Mouse (Mus musculus): Measurements from ENCODE around the gene Svep1. TPM values are rescaled to one million over a fixed set of nuclear protein-coding genes. Genes with fewer than 3 reads are reported as not detected.

Svep1 gene
- total and polyA plus RNA-seq, 2 experiments: 0.20 to 0.46 TPM

DNA sequence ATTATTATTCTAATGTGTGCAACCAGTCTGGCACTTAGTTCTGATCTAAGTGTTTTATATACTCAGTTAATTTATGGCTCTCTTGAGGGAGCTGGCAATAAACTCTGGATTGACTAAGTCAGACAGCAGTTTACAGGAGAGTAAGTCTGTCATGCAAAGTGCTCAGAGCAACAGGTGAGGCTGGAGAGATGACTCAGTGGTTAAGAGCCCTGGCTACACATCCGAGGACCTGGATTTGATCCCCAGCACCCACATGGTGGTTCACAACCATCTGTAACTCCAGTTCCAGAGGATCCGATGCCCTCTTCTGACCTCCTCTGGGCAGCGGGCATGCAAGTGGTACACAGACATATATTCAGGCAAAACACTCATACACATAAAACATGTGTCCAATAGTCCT lies 162.3 kb downstream of the Svep1 start:
- Histone ChIP-seq H3K27me3 (ENCODE audit: control insufficient read depth, insufficient read depth, low read length) (no peaks in the 10 kb centered on the region), H3K27ac (replicated peaks; ENCODE audit: insufficient read depth, low read depth, low read length) (no peak overlapping the region), H3K79me2 (ENCODE audit: control insufficient read depth, insufficient read depth, low read length) (no peaks in the 10 kb centered on the region), H3K36me3 (ENCODE audit: control insufficient read depth, insufficient read depth, low read length) (no peaks in the 10 kb centered on the region), H3K4me3 (ENCODE audit: insufficient read depth, low read depth, low read length) (no peak overlapping the region), H3K4me1 (ENCODE audit: control insufficient read depth, insufficient read depth, low read length) (no peaks in the 10 kb centered on the region), H3K9ac (ENCODE audit: low read depth, low read length) (no peak overlapping the region)
- WGBS: 98% methylated on average over 3 of the region's 3 CpGs
- TF ChIP-seq POLR2A (IDR thresholded peaks at IDR 0.05; ENCODE audit: extremely low read depth, insufficient read depth, low read length) (no peak), CTCF (IDR thresholded peaks at IDR 0.05; ENCODE audit: low read depth, low read length) (no peak)
- DNase-seq (ENCODE audit: extremely low read depth, low read depth, low spot score): no peak

DNA sequence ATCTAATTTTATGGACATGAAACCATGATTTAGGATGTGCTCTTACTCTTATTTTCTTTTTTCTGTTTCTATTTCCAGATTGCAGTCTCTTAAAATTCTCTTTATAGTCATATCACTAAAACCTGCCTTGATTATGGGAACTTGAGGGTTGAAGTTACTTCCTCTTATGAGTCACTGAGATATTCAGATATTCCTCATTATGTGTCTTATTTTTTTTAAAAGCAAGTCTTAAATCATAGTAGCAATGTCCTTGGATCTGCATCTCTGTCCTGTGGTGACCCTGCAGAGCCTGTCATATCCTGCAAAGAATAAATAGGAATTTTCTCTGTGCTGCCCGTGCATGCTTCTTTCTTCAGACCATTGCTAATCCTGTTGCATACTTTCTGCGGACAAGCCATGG lies 166.6 kb downstream of the Svep1 start:
- H3K36me3 ChIP-seq (ENCODE audit: control insufficient read depth, insufficient read depth, low read length): no peaks in the 10 kb centered on the region
- H3K9ac ChIP-seq (ENCODE audit: low read depth, low read length): no peak overlapping the region
- TF ChIP-seq POLR2A (IDR thresholded peaks at IDR 0.05; ENCODE audit: extremely low read depth, insufficient read depth, low read length) (no peak), CTCF (IDR thresholded peaks at IDR 0.05; ENCODE audit: low read depth, low read length) (no peak)

DNA sequence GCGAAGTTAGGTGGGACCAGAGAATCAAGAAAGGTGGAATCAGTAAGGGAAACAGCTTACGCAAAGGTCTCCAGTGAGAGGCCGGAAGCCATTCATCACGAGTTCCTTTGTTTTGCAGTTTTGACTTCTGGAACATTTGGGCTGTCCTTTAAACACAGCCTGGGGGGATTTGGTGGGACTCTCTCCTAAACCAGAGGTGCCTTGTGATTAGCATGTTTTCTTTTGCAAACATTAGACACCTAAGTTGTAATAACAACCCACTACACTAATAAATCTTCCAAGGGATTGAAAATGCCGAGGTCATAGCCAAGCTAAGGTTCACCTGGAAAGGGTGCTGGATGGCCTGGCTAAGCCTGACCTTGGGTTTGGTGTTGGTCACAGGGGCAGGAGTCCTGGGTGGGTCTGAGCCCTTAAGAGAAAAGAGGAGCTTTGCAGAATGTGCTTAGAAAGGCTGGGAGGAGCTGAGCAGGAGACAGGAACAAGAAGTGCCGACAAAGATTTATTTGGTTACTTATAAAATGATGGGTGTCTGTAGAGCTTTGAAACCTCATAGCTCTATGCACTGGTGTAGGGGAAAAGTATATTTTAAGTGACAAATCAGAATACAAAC lies 169.5 kb downstream of the Svep1 start:
- H3K4me1 ChIP-seq (ENCODE audit: control insufficient read depth, insufficient read depth, low read length): no peaks in the 10 kb centered on the region
- H3K36me3 ChIP-seq (ENCODE audit: control insufficient read depth, insufficient read depth, low read length): no peaks in the 10 kb centered on the region
- no peak overlapping the region for H3K9ac ChIP-seq (ENCODE audit: low read depth, low read length)
- no peak overlapping the region for H3K4me3 ChIP-seq (ENCODE audit: insufficient read depth, low read depth, low read length)
- no peak for DNase-seq (ENCODE audit: extremely low read depth, low read depth, low spot score)
- no peak for TF ChIP-seq POLR2A (IDR thresholded peaks at IDR 0.05; ENCODE audit: extremely low read depth, insufficient read depth, low read length)
- TF ChIP-seq CTCF (IDR thresholded peaks at IDR 0.05; ENCODE audit: low read depth, low read length): no peak
- WGBS: 85% methylated on average over 6 of the region's 6 CpGs
- no peak overlapping the region for H3K27ac ChIP-seq (replicated peaks; ENCODE audit: insufficient read depth, low read depth, low read length)
- no peaks in the 10 kb centered on the region for H3K27me3 ChIP-seq (ENCODE audit: control insufficient read depth, insufficient read depth, low read length)
- no peaks in the 10 kb centered on the region for H3K79me2 ChIP-seq (ENCODE audit: control insufficient read depth, insufficient read depth, low read length)

More for the DNA sequence above, 166.6 kb downstream of the Svep1 start:
- Histone ChIP-seq H3K27ac (replicated peaks; ENCODE audit: insufficient read depth, low read depth, low read length) (no peak overlapping the region), H3K4me3 (ENCODE audit: insufficient read depth, low read depth, low read length) (no peak overlapping the region), H3K79me2 (ENCODE audit: control insufficient read depth, insufficient read depth, low read length) (no peaks in the 10 kb centered on the region), H3K4me1 (ENCODE audit: control insufficient read depth, insufficient read depth, low read length) (no peaks in the 10 kb centered on the region), H3K27me3 (ENCODE audit: control insufficient read depth, insufficient read depth, low read length) (no peaks in the 10 kb centered on the region)
- 88% methylated on average over 2 of the region's 2 CpGs for WGBS
- DNase-seq (ENCODE audit: extremely low read depth, low read depth, low spot score): no peak

DNA sequence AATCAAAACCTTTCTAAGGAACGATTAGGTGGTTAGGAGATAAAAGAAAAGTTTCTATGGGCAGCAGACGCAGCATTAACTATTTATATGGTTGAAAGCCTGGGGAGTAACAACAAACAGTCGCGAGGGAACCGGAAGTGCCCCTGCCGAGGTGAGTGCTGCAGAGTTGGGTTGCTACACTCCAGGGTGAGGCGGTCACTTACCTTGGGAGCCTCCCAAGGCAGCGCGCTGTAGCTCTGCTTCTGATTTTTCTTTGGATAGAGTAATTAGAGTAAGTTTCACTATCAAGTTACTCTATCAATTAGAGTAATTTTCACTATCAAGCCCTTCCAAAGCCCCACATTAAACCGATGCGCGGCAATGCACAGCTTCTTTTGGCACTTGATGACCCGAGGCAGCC lies 172.0 kb downstream of the Svep1 start:
- H3K36me3 ChIP-seq (ENCODE audit: control insufficient read depth, insufficient read depth, low read length): no peaks in the 10 kb centered on the region
- no peak overlapping the region for H3K27ac ChIP-seq (replicated peaks; ENCODE audit: insufficient read depth, low read depth, low read length)
- H3K4me1 ChIP-seq (ENCODE audit: control insufficient read depth, insufficient read depth, low read length): no peaks in the 10 kb centered on the region
- WGBS: 32% methylated on average over 13 of the region's 13 CpGs
- no peaks in the 10 kb centered on the region for H3K27me3 ChIP-seq (ENCODE audit: control insufficient read depth, insufficient read depth, low read length)
- no peak for TF ChIP-seq CTCF (IDR thresholded peaks at IDR 0.05; ENCODE audit: low read depth, low read length)
- TF ChIP-seq POLR2A (IDR thresholded peaks at IDR 0.05; ENCODE audit: extremely low read depth, insufficient read depth, low read length): no peak
- DNase-seq (ENCODE audit: extremely low read depth, low read depth, low spot score): no peak
- H3K9ac ChIP-seq (ENCODE audit: low read depth, low read length): no peak overlapping the region
- H3K79me2 ChIP-seq (ENCODE audit: control insufficient read depth, insufficient read depth, low read length): no peaks in the 10 kb centered on the region
- H3K4me3 ChIP-seq (ENCODE audit: insufficient read depth, low read depth, low read length): peak overlapping the region; percentile 12; the same call in 1 of the 2 replicates

DNA sequence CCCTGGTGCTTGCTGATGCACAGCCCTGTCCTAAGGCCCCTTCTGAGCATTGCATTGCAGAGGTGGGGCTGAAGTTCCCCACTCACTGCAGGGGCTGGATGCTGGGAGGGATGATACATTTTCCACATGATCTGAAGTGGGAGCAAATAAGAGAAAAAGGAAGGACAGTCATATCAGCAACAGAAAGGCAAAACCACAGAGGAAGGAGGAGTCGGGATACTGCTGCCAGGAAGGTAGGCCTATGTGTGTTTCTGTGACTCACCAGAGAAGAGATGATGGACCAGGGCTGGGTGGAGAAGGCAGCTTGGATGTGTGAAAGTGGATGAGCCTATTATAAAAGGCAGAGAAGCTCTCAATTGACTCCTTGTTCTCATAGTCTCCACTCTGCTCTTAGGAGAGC lies 173.9 kb downstream of the Svep1 start:
- no peak for DNase-seq (ENCODE audit: extremely low read depth, low read depth, low spot score)
- Histone ChIP-seq H3K36me3 (ENCODE audit: control insufficient read depth, insufficient read depth, low read length) (no peaks in the 10 kb centered on the region), H3K27ac (replicated peaks; ENCODE audit: insufficient read depth, low read depth, low read length) (no peak overlapping the region), H3K79me2 (ENCODE audit: control insufficient read depth, insufficient read depth, low read length) (no peaks in the 10 kb centered on the region), H3K4me1 (ENCODE audit: control insufficient read depth, insufficient read depth, low read length) (no peaks in the 10 kb centered on the region), H3K27me3 (ENCODE audit: control insufficient read depth, insufficient read depth, low read length) (no peaks in the 10 kb centered on the region), H3K9ac (ENCODE audit: low read depth, low read length) (no peak overlapping the region), H3K4me3 (ENCODE audit: insufficient read depth, low read depth, low read length) (no peak overlapping the region)
- WGBS: 79% methylated on average over 1 of the region's 1 CpGs
- TF ChIP-seq CTCF (IDR thresholded peaks at IDR 0.05; ENCODE audit: low read depth, low read length) (no peak), POLR2A (IDR thresholded peaks at IDR 0.05; ENCODE audit: extremely low read depth, insufficient read depth, low read length) (no peak)

DNA sequence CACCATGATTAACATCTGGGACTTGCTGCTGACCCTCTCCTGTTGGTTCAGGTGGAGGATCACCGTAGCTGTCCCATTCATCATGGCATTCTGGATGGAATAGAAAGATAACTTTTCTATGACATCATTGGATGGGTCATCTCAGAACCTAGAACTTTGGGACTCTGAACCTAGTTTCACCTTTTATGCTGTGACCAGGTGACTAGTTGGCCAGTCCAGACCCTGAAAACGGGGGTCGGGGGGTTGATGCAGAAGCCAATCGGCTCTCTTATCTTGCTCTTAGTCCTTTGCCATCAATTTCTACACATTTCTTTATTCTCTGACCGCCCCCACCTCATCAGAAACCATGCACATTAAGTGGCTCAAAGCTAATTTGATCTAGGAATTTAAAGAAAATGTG lies 197.6 kb downstream of the Svep1 start, which contains the start of gene Txndc8:
TSS of gene Txndc8 (minus strand) at position 101 of the 400 bp plus-strand sequence.
- WGBS: 94% methylated on average over 5 of the region's 5 CpGs
- Histone ChIP-seq H3K27me3 (ENCODE audit: control insufficient read depth, insufficient read depth, low read length) (no peaks in the 10 kb centered on the region), H3K4me3 (ENCODE audit: insufficient read depth, low read depth, low read length) (no peak within 1 kb of the TSS), H3K4me1 (ENCODE audit: control insufficient read depth, insufficient read depth, low read length) (no peaks in the 10 kb centered on the region), H3K27ac (replicated peaks; ENCODE audit: insufficient read depth, low read depth, low read length) (no peak within 1 kb of the TSS), H3K9ac (ENCODE audit: low read depth, low read length) (no peak within 1 kb of the TSS), H3K79me2 (ENCODE audit: control insufficient read depth, insufficient read depth, low read length) (no peaks in the 10 kb centered on the region), H3K36me3 (ENCODE audit: control insufficient read depth, insufficient read depth, low read length) (no peaks in the 10 kb centered on the region)
- TF ChIP-seq POLR2A (IDR thresholded peaks at IDR 0.05; ENCODE audit: extremely low read depth, insufficient read depth, low read length): no peak
- TF ChIP-seq CTCF (IDR thresholded peaks at IDR 0.05; ENCODE audit: low read depth, low read length): no peak
- no peak for DNase-seq (ENCODE audit: extremely low read depth, low read depth, low spot score)
